Mouse (Mus musculus) testis, adult 2 months (tissue): ENCODE data around the gene D630036H23Rik. TPM values are rescaled to one million over a fixed set of nuclear protein-coding genes. Genes with fewer than 3 reads are reported as not detected.

Experiments used
- H3K27ac ChIP-seq: fragments of 200-500 bp; 2 replicates; pipeline ENCODE4 v1.5.1; 2012; ENCODE audit warnings: low read depth, low read length; ENCODE audit not compliant: control insufficient read depth, insufficient read depth
- H3K27me3 ChIP-seq: fragments of 200-500 bp; 2 replicates; pipeline ENCODE4 v1.6.1; 2012; ENCODE audit warnings: mild to moderate bottlenecking, low read length, moderate library complexity; ENCODE audit not compliant: control insufficient read depth, insufficient read depth
- H3K36me3 ChIP-seq: fragments of 200-500 bp; 2 replicates; pipeline ENCODE4 v1.6.1; 2012; ENCODE audit warnings: mild to moderate bottlenecking, low read length; ENCODE audit not compliant: control insufficient read depth, insufficient read depth
- H3K4me1 ChIP-seq: fragments of 200-500 bp; 2 replicates; pipeline ENCODE4 v1.6.1; 2012; ENCODE audit warnings: low read length; ENCODE audit not compliant: control insufficient read depth, insufficient read depth
- H3K4me3 ChIP-seq: fragments of 200-500 bp; 2 replicates; pipeline ENCODE4 v1.5.1; 2012; ENCODE audit warnings: low read depth, mild to moderate bottlenecking, low read length, moderate library complexity, mixed read lengths; ENCODE audit not compliant: control insufficient read depth
- CTCF ChIP-seq: fragments of 200-500 bp; IDR thresholded peaks from 2 replicates; pipeline ENCODE4 v1.5.1; 2012; ENCODE audit warnings: low read depth, mild to moderate bottlenecking, inconsistent platforms, low read length, moderate library complexity; ENCODE audit not compliant: control insufficient read depth, insufficient read depth, insufficient replicate concordance
- POLR2A ChIP-seq: fragments of 200-500 bp; IDR thresholded peaks from 2 replicates; pipeline ENCODE4 v1.6.1; 2012; ENCODE audit warnings: low read depth, mild to moderate bottlenecking, inconsistent platforms, low read length, moderate library complexity; ENCODE audit not compliant: control insufficient read depth
- polyA plus RNA-seq: library from polyadenylated mRNA; depleted of rRNA; stranded (reverse); fragments of >200 nt; gene quantifications from 2 replicates; pipeline ENCODE4 v1.2.3, GENCODE M21; 2012; rRNA removed

Gene D630036H23Rik
- polyA plus RNA-seq, 1 experiment, result 0.37 TPM

GRCm38 (mm10) chr12:36344131-36344530 lies 37.9 kb downstream of the D630036H23Rik start:
- Histone ChIP-seq H3K27ac (no peak overlapping the region), H3K4me1 (no peaks in the 10 kb centered on the region), H3K27me3 (no peaks in the 10 kb centered on the region), H3K36me3 (no peaks in the 10 kb centered on the region), H3K4me3 (no peak overlapping the region)
- TF ChIP-seq CTCF, result no peak
- no peak for TF ChIP-seq POLR2A

- Histone ChIP-seq H3K27me3 (no peaks in the 10 kb centered on the region), H3K4me1 (no peaks in the 10 kb centered on the region), H3K36me3 (no peaks in the 10 kb centered on the region), H3K4me3 (no peak overlapping the region), H3K27ac (no peak overlapping the region)
- TF ChIP-seq POLR2A, result no peak
Measured at GRCm38 (mm10) chr12:36333837-36334281, 48.1 kb downstream of the D630036H23Rik start.

GRCm38 (mm10) chr12:36332676-36333075 lies 49.3 kb downstream of the D630036H23Rik start:
- no peaks in the 10 kb centered on the region for H3K36me3 ChIP-seq
- no peaks in the 10 kb centered on the region for H3K27me3 ChIP-seq
- H3K4me1 ChIP-seq, result no peaks in the 10 kb centered on the region
- H3K27ac ChIP-seq, result no peak overlapping the region
- TF ChIP-seq CTCF, result no peak
- no peak for TF ChIP-seq POLR2A
- no peak overlapping the region for H3K4me3 ChIP-seq

Other genes starting within 250 kb of the D630036H23Rik start
- gene Ankmy2, start 225.1 kb downstream of the D630036H23Rik start, polyA plus RNA-seq, result 1.3 and 1.4 TPM in 2 replicates
- gene Bzw2, start 224.1 kb downstream of the D630036H23Rik start, polyA plus RNA-seq, result 1.3 and 2.2 TPM in 2 replicates
- 23.4 and 27.1 TPM in 2 replicates for gene Lrrc72, start 128.8 kb downstream of the D630036H23Rik start, polyA plus RNA-seq
- gene Sostdc1, start 68.0 kb downstream of the D630036H23Rik start, polyA plus RNA-seq, result 1.6 TPM in 2 replicates
- gene Ispd, start 731 bp downstream of the D630036H23Rik start, polyA plus RNA-seq, result 1.5 and 1.8 TPM in 2 replicates